Mouse (Mus musculus) lung, postnatal 0 days (tissue): Measurements from ENCODE around the gene Fgr.

Experiments
- CTCF ChIP-seq: IDR thresholded peaks from 2 replicates; pipeline ENCODE4 v1.5.1; 2016; ENCODE audit warnings: antibody characterized with exemption, mild to moderate bottlenecking
- EP300 ChIP-seq: IDR thresholded peaks from 2 replicates; pipeline ENCODE4 v1.6.1; 2016; ENCODE audit warnings: antibody characterized with exemption, mild to moderate bottlenecking, control low read depth

DNA sequence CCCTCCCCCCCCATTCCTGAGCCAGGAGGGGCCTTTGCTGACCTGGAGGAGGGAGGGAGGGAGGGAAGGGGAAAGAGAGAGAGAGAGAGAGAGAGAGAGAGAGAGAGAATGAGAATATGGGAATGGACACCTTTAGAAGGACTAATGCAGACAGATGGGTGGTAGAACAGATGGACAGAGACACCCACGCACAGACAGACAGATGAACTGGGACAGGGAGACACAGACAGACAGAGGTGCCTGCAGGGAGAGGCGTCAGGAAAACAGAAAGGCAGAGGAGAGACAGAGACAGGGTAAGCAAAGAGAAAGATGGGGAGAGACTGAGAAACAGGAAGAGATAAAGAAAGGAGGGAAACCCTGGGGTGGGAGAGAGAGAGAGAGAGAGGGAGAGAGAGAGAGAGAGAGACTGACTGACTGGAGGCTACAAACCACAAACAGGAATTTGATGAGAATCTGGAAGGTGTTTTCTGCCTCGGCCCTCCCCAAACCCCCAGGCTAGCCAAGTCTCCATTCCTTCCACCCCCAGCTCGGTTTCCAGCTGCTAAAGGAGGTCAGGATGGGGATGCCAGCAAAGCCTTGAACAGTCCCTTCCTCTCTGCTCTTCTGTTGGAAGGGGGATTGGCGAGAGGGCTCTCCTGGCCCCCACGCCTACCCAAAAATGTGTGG, 43.8 kb downstream of the Fgr start:
- TF ChIP-seq CTCF (no peak), EP300 (no peak)
